Mouse (Mus musculus) c-Kit-positive CD71-positive TER-119-negative erythroid progenitor cells, embryonic 14.5 days (primary cell): ENCODE data around the gene Grhl3.

ENCODE experiments used
- DNase-seq: peaks from one replicate; pipeline ENCODE4 v3.0.0-alpha.2; 2013; ENCODE audit warnings: low read depth

Grhl3 gene

DNA sequence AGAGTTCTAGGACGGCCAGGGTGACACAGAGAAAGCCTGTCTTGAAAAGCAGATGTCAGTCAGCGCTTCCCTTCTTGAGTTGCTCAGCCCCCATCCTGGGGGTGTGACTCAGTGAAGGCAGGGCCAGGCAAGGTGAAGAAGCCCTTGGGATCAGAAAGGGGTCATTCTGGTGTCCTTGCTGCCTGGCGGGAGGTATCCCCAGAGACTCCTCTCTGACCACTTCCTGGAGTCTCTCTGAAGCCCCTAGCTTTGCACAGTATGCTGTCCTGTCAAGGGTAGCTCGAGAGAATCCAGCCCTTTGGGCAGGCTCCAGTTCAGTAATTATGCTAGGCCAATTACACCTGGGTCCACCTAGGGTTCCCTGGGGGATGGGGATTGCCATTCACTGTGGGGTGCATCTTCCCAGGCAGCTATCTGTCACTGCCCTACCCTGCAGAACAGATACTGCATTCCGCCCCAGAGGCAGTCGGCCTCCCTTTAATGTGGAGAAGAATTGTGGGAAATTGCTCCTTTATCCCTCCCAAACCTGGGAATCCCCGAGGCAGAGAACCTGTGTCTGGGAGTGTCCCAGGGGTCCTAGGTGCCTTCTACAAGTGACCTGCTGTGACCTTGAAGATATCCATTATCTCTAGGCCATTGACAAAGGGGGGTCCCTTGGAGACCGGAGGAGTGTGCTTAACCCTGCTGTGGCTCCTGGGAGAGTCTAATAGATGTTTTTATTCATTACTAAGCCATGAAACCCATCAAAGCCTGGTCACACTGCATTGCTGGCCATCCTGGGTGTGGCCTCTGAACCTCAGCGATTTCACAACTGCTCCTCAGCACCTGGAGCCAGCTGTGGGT, 41.4 kb downstream of the Grhl3 start:
- no peak for DNase-seq

GRCm38 (mm10) chr4:135531236-135531635, 42.2 kb downstream of the Grhl3 start:
- no peak for DNase-seq

GRCm38 (mm10) chr4:135530270-135530669, 43.2 kb downstream of the Grhl3 start:
- no peak for DNase-seq

DNA sequence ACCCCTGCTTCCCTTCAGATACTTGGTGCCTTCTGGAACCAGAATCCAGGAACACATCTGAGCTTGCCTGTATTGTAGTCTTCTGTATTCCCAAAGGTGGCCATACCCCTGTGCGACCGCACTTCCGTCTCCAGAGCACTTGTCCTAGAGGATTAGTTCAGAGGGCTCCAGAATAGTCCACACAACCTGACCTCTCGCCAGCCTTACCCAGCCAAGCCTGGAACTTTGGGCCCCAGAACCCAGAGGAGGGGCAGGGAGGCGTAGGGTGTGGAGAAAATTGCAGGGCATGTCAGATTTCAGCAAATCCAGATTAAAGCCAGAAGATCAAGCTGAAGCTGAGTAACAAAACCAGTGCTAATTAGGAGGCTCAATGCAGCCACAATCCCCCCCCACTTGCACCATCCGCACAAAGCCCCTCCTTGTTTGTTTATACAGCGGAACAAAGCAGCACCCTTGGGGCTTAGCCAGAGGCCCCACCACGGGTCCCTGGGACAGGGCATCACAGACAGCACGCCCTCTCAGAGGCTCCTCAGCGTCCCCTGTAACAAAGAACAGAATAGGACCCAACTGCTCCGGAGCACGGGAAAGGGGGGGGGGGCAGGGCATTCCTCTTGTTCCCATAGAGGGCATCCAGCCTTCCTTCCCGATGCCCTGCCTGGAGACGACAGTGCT, 47.3 kb downstream of the Grhl3 start:
- DNase-seq: no peak

GRCm38 (mm10) chr4:135525057-135525456, 48.4 kb downstream of the Grhl3 start:
- no peak for DNase-seq

DNA sequence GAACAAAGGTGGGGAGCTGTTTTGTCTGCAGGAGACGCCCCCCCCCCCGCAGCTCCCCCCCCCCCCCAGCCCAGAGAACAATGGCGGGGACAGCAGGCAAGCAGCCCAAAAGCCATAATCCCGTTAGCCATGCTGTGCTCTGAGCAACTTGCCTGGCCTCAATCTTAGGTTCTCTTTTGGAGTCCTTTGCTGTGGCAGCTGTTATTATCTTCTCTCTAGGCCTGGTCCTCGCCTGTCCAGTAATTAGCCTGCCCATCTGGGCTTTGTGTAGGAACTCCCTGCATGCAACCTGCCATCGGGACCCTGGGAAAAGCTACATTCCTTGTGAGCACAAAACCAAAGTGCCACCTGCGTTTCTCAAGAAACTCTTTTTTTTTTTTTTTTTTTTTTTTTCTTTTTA, 49.5 kb downstream of the Grhl3 start:
- no peak for DNase-seq

DNA sequence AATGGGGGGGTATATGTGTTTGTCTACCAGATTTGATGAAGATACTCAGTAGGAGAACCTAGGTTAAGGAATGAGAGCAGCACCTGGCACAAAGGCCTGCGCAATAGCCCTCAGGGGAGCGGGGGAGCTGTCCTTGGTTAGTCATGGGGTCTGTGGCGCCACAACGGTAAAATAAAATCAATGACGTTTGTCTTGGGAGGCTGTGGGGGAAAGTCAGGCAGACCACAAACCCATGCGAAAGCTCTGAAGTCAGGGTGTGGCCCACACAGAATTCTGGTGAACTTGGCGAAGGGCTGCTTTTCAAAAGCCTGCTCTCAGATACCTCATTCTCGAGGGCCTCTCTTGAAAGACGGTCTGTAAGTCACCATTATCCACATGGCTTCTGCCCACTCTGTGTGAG, 53.0 kb downstream of the Grhl3 start:
- DNase-seq: no peak

GRCm38 (mm10) chr4:135518135-135518534, 55.3 kb downstream of the Grhl3 start:
- DNase-seq: no peak

- peak; percentile 45 for DNase-seq
Observed at GRCm38 (mm10) chr4:135516351-135517316, 56.8 kb downstream of the Grhl3 start.

- DNase-seq: no peak
Observed at GRCm38 (mm10) chr4:135514925-135515324, 58.5 kb downstream of the Grhl3 start.

DNA sequence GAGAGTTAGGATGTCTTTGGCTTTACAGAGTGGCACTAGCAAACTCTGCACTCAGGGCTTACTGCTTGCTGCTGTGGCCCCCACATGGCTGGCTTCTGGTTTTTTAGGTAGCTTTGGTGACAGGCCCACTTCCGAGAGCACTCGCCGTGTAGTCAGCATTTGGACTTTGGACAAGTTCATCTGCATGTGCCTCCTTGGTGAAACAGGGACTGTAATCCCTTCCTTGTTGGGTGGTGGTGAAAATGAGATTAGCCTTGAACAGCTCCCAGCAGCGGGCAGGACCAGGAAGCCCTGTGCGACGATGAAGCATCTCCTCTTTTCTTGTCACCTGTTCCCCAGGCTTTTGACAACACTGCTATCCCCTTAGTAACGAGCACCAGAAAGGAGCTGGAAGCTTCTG, 59.6 kb downstream of the Grhl3 start:
- no peak for DNase-seq

- no peak for DNase-seq
Observed at GRCm38 (mm10) chr4:135509515-135509914, 63.9 kb downstream of the Grhl3 start.

- DNase-seq: peak; percentile 81
Observed at GRCm38 (mm10) chr4:135508419-135509039, 64.9 kb downstream of the Grhl3 start.

- peak; percentile 79 for DNase-seq
Observed at GRCm38 (mm10) chr4:135507547-135508350, 65.7 kb downstream of the Grhl3 start.

DNA sequence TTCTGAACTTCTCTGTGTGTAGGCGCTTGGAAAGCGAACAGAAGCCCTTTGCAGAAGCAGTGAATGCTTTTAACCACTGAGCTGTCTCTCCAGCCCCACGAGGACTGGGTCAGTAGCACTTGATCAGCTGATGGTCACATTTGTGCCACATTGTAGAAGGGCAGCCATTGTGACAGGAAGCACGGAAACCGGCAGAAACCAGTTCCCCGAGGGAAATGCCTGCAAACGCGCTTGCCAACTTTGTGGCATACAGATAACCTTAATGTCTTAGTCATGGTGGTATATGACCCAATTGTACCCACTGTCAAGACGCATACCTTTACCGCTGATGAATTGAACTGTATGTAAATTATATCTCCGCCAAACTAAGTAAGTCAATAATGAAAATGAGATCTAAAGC, 67.6 kb downstream of the Grhl3 start:
- DNase-seq: no peak

- DNase-seq: no peak
Observed at GRCm38 (mm10) chr4:135501587-135501986, 71.8 kb downstream of the Grhl3 start.

DNA sequence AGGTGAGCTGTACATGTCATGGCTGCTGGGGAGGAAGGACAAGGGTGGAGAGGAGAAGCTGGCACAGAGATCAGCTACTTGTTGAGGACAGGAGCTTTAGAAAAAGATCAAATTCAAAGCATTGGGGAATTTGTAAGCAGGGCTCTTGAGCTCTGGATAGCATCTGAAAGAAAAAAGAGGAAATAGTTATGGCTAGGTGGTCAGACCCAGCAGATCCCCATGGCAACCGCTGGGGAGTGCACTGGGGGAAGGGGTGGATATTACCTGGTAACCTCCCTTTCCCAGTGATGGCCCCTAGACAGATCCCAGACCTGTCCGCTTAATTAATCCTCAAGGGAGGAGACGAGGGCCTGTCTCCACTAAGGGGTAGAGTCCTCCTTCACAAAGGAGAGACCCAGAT, 73.6 kb downstream of the Grhl3 start:
- DNase-seq: no peak

GRCm38 (mm10) chr4:135498136-135498535, 75.3 kb downstream of the Grhl3 start:
- no peak for DNase-seq

DNA sequence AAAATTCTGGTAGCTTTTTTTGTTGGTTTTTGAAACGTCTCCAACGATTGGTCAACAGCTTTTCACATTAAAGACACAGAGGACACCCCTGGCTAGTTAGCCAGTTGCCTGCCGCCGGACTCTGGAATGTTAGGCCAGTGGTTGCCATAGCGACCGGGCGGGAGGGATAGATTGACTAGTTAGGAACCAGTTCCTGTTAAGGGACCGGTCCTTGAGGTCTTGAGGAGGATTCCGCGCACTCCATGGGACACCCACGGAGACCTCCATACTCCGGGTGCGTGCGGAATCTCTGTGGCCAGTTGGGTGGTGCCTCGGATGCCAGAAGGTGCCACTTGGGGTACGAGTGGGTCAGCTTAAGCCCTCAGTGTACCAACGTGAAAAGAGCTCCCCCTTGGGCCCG, 77.6 kb downstream of the Grhl3 start:
- DNase-seq: no peak

- no peak for DNase-seq
Observed at GRCm38 (mm10) chr4:135495397-135495791, 78.0 kb downstream of the Grhl3 start.
